Mouse (Mus musculus) forebrain, embryonic 11.5 days (tissue): ENCODE data around the gene 4930558C23Rik. TPM values are rescaled to one million over a fixed set of nuclear protein-coding genes. Genes with fewer than 3 reads are reported as not detected.
"Not testable (repeated sequence)": the region's sequence is repeated elsewhere in the genome, so short reads cannot be mapped to it uniquely, and the experiment has no call there.

ENCODE experiments used
- ATAC-seq: fragments of 200-750 bp; cut with Nextera tagmentation; replicated peaks from 2 replicates; pipeline ENCODE4 v1.8.0; 2017; ENCODE audit warnings: moderate TSS enrichment; ENCODE audit not compliant: low FRiP score
- DNase-seq: peaks from one replicate; pipeline ENCODE4 v3.0.0-alpha.2; 2017; ENCODE audit warnings: low spot score
- H3K27ac ChIP-seq: fragments of 300-500 bp; sonication (generic); 2 replicates; pipeline ENCODE4 v1.5.1; 2014; ENCODE audit warnings: low read depth, low read length
- H3K27me3 ChIP-seq: fragments of 300-500 bp; sonication (generic); 2 replicates; pipeline ENCODE4 v1.6.1; 2014; ENCODE audit warnings: mild to moderate bottlenecking, low read length, mixed read lengths; ENCODE audit not compliant: control insufficient read depth, insufficient read depth
- H3K36me3 ChIP-seq: fragments of 300-500 bp; sonication (generic); 2 replicates; pipeline ENCODE4 v1.6.1; 2014; ENCODE audit warnings: mild to moderate bottlenecking, low read length, moderate library complexity, mixed read lengths; ENCODE audit not compliant: control insufficient read depth, insufficient read depth
- H3K4me1 ChIP-seq: fragments of 300-500 bp; sonication (generic); replicated peaks from 2 replicates; pipeline ENCODE4 v1.6.1; 2014; ENCODE audit warnings: low read length, mixed read lengths; ENCODE audit not compliant: control insufficient read depth, insufficient read depth
- H3K4me2 ChIP-seq: fragments of 300-500 bp; sonication (generic); 2 replicates; pipeline ENCODE4 v1.6.1; 2014; ENCODE audit warnings: low read depth, mild to moderate bottlenecking, low read length, moderate library complexity, mixed read lengths; ENCODE audit not compliant: severe bottlenecking
- H3K4me3 ChIP-seq: fragments of 300-500 bp; sonication (generic); 2 replicates; pipeline ENCODE4 v1.5.1; 2014; ENCODE audit warnings: low read depth, low read length
- H3K9ac ChIP-seq: fragments of 300-500 bp; sonication (generic); 2 replicates; pipeline ENCODE4 v1.6.1; 2014; ENCODE audit warnings: low read length
- H3K9me3 ChIP-seq: fragments of 300-500 bp; sonication (generic); 2 replicates; pipeline ENCODE4 v1.6.1; 2016; ENCODE audit warnings: low read length, mixed read lengths; ENCODE audit not compliant: control insufficient read depth
- WGBS: fragments of 180-500 bp; shearing (Covaris S2); extraction: QIAGEN DNeasy Blood & Tissue Kit; methylation state at CpG from one replicate; pipeline ENCODE4 v1.1.7; 2014; 5-methylcytosine and 5-hydroxymethylcytosine counted together
- polyA plus RNA-seq: library from polyadenylated mRNA; unstranded; fragments of >200 nt; fragmentation: Nextera tagmentation; extraction: Ambion mirVana; gene quantifications from 2 replicates; pipeline ENCODE4 v1.2.1, GENCODE M21; 2014

The 4930558C23Rik gene
- polyA plus RNA-seq, 1 experiment from 2014 or later = not detected

GRCm38 (mm10) chr3:95356701-95357449 is 45.8 kb downstream of the 4930558C23Rik start, which contains the start of gene Setdb1:
TSS of gene Setdb1 (minus strand) at chr3:95357202.
- ATAC-seq (peak; percentile 96), DNase-seq (peak; percentile 97)
- H3K4me1 ChIP-seq, H3K9me3 ChIP-seq, H3K36me3 ChIP-seq, H3K27me3 ChIP-seq, H3K27ac ChIP-seq: not testable (repeated sequence)
- Histone ChIP-seq H3K4me2 (peak within 1 kb of the TSS; percentile 45; the same call in 1 of the 2 replicates), H3K4me3 (peak within 1 kb of the TSS; percentile 51), H3K9ac (peak within 1 kb of the TSS; percentile 63)
- WGBS = 1% methylated on average over 30 of the region's 57 CpGs

- not testable (repeated sequence) for DNase-seq, H3K27me3 ChIP-seq, H3K4me1 ChIP-seq, H3K36me3 ChIP-seq, ATAC-seq, H3K9ac ChIP-seq, H3K9me3 ChIP-seq, H3K27ac ChIP-seq
- Histone ChIP-seq H3K4me3 (peak overlapping the region; percentile 51), H3K4me2 (peak overlapping the region; percentile 45; the same call in 1 of the 2 replicates)
- WGBS = 34% methylated on average over 8 of the region's 19 CpGs
Measured at GRCm38 (mm10) chr3:95355911-95356544, 46.6 kb downstream of the 4930558C23Rik start.

GRCm38 (mm10) chr3:95349491-95349890 is 53.1 kb downstream of the 4930558C23Rik start:
- Histone ChIP-seq H3K4me1 (no peaks in the 10 kb centered on the region), H3K9me3 (no peaks in the 10 kb centered on the region), H3K9ac (no peak overlapping the region), H3K4me2 (no peak overlapping the region), H3K36me3 (peaks cover 18% of the 10 kb centered on the region), H3K4me3 (no peak overlapping the region), H3K27me3 (no peaks in the 10 kb centered on the region), H3K27ac (no peak overlapping the region)
- DNase-seq = no peak
- no peak for ATAC-seq

GRCm38 (mm10) chr3:95348343-95348742 is 54.3 kb downstream of the 4930558C23Rik start:
- not testable (repeated sequence) for H3K4me1 ChIP-seq, H3K27ac ChIP-seq, DNase-seq, H3K9ac ChIP-seq, H3K4me3 ChIP-seq, H3K4me2 ChIP-seq, H3K27me3 ChIP-seq, H3K9me3 ChIP-seq, ATAC-seq
- peaks cover 14% of the 10 kb centered on the region for H3K36me3 ChIP-seq
- 100% methylated on average over 4 of the region's 5 CpGs for WGBS

GRCm38 (mm10) chr3:95346454-95346853 is 56.2 kb downstream of the 4930558C23Rik start:
- WGBS = 95% methylated on average over 7 of the region's 7 CpGs
- Histone ChIP-seq H3K36me3 (peaks cover 16% of the 10 kb centered on the region), H3K4me3 (no peak overlapping the region), H3K4me2 (no peak overlapping the region), H3K27ac (no peak overlapping the region), H3K9me3 (no peaks in the 10 kb centered on the region), H3K9ac (no peak overlapping the region), H3K4me1 (no peaks in the 10 kb centered on the region), H3K27me3 (no peaks in the 10 kb centered on the region)
- DNase-seq (no peak), ATAC-seq (no peak)

GRCm38 (mm10) chr3:95343356-95344000 is 59.2 kb downstream of the 4930558C23Rik start:
- ATAC-seq = not testable (repeated sequence)
- WGBS = 94% methylated on average over 9 of the region's 9 CpGs

GRCm38 (mm10) chr3:95338251-95338650 is 64.4 kb downstream of the 4930558C23Rik start:
- H3K27ac ChIP-seq = no peak overlapping the region
- H3K9me3 ChIP-seq = no peaks in the 10 kb centered on the region
- no peaks in the 10 kb centered on the region for H3K27me3 ChIP-seq
- DNase-seq = no peak
- H3K4me2 ChIP-seq = no peak overlapping the region
- H3K4me1 ChIP-seq = no peaks in the 10 kb centered on the region
- WGBS = 91% methylated on average over 4 of the region's 4 CpGs
- ATAC-seq = no peak
- no peak overlapping the region for H3K9ac ChIP-seq
- peaks cover 37% of the 10 kb centered on the region; the same call in 1 of the 2 replicates for H3K36me3 ChIP-seq
- H3K4me3 ChIP-seq = no peak overlapping the region

More at GRCm38 (mm10) chr3:95343356-95344000, 59.2 kb downstream of the 4930558C23Rik start:
- not testable (repeated sequence) for H3K9ac ChIP-seq, H3K27me3 ChIP-seq, H3K4me3 ChIP-seq, DNase-seq, H3K27ac ChIP-seq, H3K4me1 ChIP-seq, H3K4me2 ChIP-seq, H3K9me3 ChIP-seq
- peaks cover 27% of the 10 kb centered on the region for H3K36me3 ChIP-seq

GRCm38 (mm10) chr3:95337345-95337744 is 65.3 kb downstream of the 4930558C23Rik start:
- Histone ChIP-seq H3K4me3 (no peak overlapping the region), H3K9me3 (no peaks in the 10 kb centered on the region), H3K9ac (no peak overlapping the region), H3K4me2 (no peak overlapping the region), H3K27ac (no peak overlapping the region), H3K27me3 (no peaks in the 10 kb centered on the region), H3K4me1 (no peaks in the 10 kb centered on the region), H3K36me3 (peaks cover 36% of the 10 kb centered on the region)
- ATAC-seq = no peak
- 97% methylated on average over 4 of the region's 4 CpGs for WGBS
- no peak for DNase-seq
